Mouse (Mus musculus) lung, embryonic 14.5 days (tissue): Measurements from ENCODE around the gene Col1a1. TPM values are rescaled to one million over a fixed set of nuclear protein-coding genes. Genes with fewer than 3 reads are reported as not detected.

Source experiments
- ATAC-seq: fragments of 200-750 bp; cut with Nextera tagmentation; 2 replicates; pipeline ENCODE4 v1.8.0; 2017; ENCODE audit warnings: mild to moderate bottlenecking, moderate TSS enrichment, moderate library complexity; ENCODE audit not compliant: insufficient read depth
- DNase-seq: peaks from one replicate; pipeline ENCODE4 v3.0.0-alpha.2; 2015
- H3K27ac ChIP-seq: fragments of 300-500 bp; sonication (generic); 2 replicates; pipeline ENCODE4 v1.5.1; 2014; ENCODE audit warnings: low read depth, mild to moderate bottlenecking, moderate library complexity
- H3K27me3 ChIP-seq: fragments of 300-500 bp; sonication (generic); 2 replicates; pipeline ENCODE4 v1.6.1; 2014; ENCODE audit warnings: low read length, control low read depth; ENCODE audit not compliant: insufficient read depth
- H3K36me3 ChIP-seq: fragments of 300-500 bp; sonication (generic); 2 replicates; pipeline ENCODE4 v1.6.1; 2014; ENCODE audit warnings: control low read depth; ENCODE audit not compliant: insufficient read depth
- H3K4me1 ChIP-seq: fragments of 300-500 bp; sonication (generic); 2 replicates; pipeline ENCODE4 v1.6.1; 2014; ENCODE audit warnings: antibody characterized with exemption, control low read depth; ENCODE audit not compliant: insufficient read depth
- H3K4me2 ChIP-seq: fragments of 300-500 bp; sonication (generic); 2 replicates; pipeline ENCODE4 v1.6.1; 2014; ENCODE audit warnings: mild to moderate bottlenecking
- H3K4me3 ChIP-seq: fragments of 300-500 bp; sonication (generic); 2 replicates; pipeline ENCODE4 v1.5.1; 2014; ENCODE audit warnings: low read depth, low read length
- H3K9ac ChIP-seq: fragments of 300-500 bp; sonication (generic); 2 replicates; pipeline ENCODE4 v1.6.1; 2014
- H3K9me3 ChIP-seq: fragments of 300-500 bp; sonication (generic); 2 replicates; pipeline ENCODE4 v1.6.1; 2016; ENCODE audit warnings: low read depth, low read length, control low read depth
- CTCF ChIP-seq: IDR thresholded peaks from 2 replicates; pipeline ENCODE4 v1.5.1; 2016; ENCODE audit warnings: antibody characterized with exemption, low read depth
- WGBS: fragments of 180-500 bp; shearing (Covaris S2); extraction: QIAGEN DNeasy Blood & Tissue Kit; methylation state at CpG from one replicate; pipeline ENCODE4 v1.1.7; 2014; 5-methylcytosine and 5-hydroxymethylcytosine counted together
- polyA plus RNA-seq: library from polyadenylated mRNA; unstranded; fragments of >200 nt; fragmentation: Nextera tagmentation; extraction: Ambion mirVana; gene quantifications from 2 replicates; pipeline ENCODE4 v1.2.1, GENCODE M21; 2014

Col1a1 gene
- polyA plus RNA-seq, 1 experiment from 2014 or later = 1,035 TPM

- DNase-seq (peak; percentile 46), ATAC-seq (no peak)
- Histone ChIP-seq H3K27ac (peak overlapping the region; percentile 59), H3K9ac (no peak overlapping the region), H3K9me3 (no peaks in the 10 kb centered on the region), H3K4me1 (no peaks in the 10 kb centered on the region), H3K36me3 (peaks cover 96% of the 10 kb centered on the region), H3K27me3 (no peaks in the 10 kb centered on the region), H3K4me2 (no peak overlapping the region), H3K4me3 (no peak overlapping the region)
- TF ChIP-seq CTCF = no peak
- 23% methylated on average over 4 of the region's 4 CpGs for WGBS
Measured at GRCm38 (mm10) chr11:95000548-95000947, 64.5 kb downstream of the Col1a1 start.

GRCm38 (mm10) chr11:95001058-95001457 is 65.0 kb downstream of the Col1a1 start:
- WGBS = 2% methylated on average over 8 of the region's 8 CpGs
- no peaks in the 10 kb centered on the region for H3K9me3 ChIP-seq
- H3K9ac ChIP-seq = no peak overlapping the region
- DNase-seq = peak; percentile 87
- H3K36me3 ChIP-seq = peaks cover 98% of the 10 kb centered on the region
- H3K27me3 ChIP-seq = no peaks in the 10 kb centered on the region
- peak; percentile 95 for TF ChIP-seq CTCF
- 0 out of 2 replicates have a peak, but pooled peaks cover 2% of the 10 kb centered on the region for H3K4me1 ChIP-seq
- no peak overlapping the region for H3K4me2 ChIP-seq
- ATAC-seq = peak; percentile 69; the same call in 1 of the 2 replicates
- H3K27ac ChIP-seq = peak overlapping the region; percentile 59; the same call in 1 of the 2 replicates
- no peak overlapping the region for H3K4me3 ChIP-seq

- Histone ChIP-seq H3K27me3 (no peaks in the 10 kb centered on the region), H3K4me2 (no peak overlapping the region), H3K27ac (no peak overlapping the region), H3K4me3 (no peak overlapping the region), H3K9me3 (no peaks in the 10 kb centered on the region), H3K36me3 (peaks cover 91% of the 10 kb centered on the region), H3K9ac (no peak overlapping the region), H3K4me1 (0 out of 2 replicates have a peak, but pooled peaks cover 4% of the 10 kb centered on the region)
- DNase-seq = no peak
- ATAC-seq = no peak
- 90% methylated on average over 21 of the region's 21 CpGs for WGBS
- TF ChIP-seq CTCF = no peak
Measured at GRCm38 (mm10) chr11:95001584-95002347, 65.7 kb downstream of the Col1a1 start.

Other genes starting within 250 kb of the Col1a1 start
- gene Gm11541, start 231.7 kb upstream of the Col1a1 start, polyA plus RNA-seq = 1.5 and 2.0 TPM in 2 replicates
- 0.20 and 0.21 TPM in 2 replicates for gene Cdc34b, start 194.4 kb upstream of the Col1a1 start, polyA plus RNA-seq
- not detected in 2 replicates for gene Tmem92, start 153.5 kb upstream of the Col1a1 start, polyA plus RNA-seq
- not detected in 2 replicates for gene Hils1, start 31.4 kb downstream of the Col1a1 start, polyA plus RNA-seq
- 0.35 TPM in 1 of 2 replicates, not detected in the other for gene Sgca, start 40.1 kb downstream of the Col1a1 start, polyA plus RNA-seq
- 13.0 and 14.3 TPM in 2 replicates for gene Ppp1r9b, start 54.8 kb downstream of the Col1a1 start, polyA plus RNA-seq
- gene Samd14, start 73.7 kb downstream of the Col1a1 start, polyA plus RNA-seq = 22.7 and 24.5 TPM in 2 replicates
- gene Pdk2, start 105.1 kb downstream of the Col1a1 start, polyA plus RNA-seq = 24.5 and 27.4 TPM in 2 replicates
- gene Itga3, start 140.6 kb downstream of the Col1a1 start, polyA plus RNA-seq = 27.1 and 28.4 TPM in 2 replicates
- 0.11 and 0.18 TPM in 2 replicates for gene Dlx3, start 183.9 kb downstream of the Col1a1 start, polyA plus RNA-seq
- 0.31 and 0.57 TPM in 2 replicates for gene Dlx4, start 210.0 kb downstream of the Col1a1 start, polyA plus RNA-seq